Mouse (Mus musculus) heart, embryonic 15.5 days (tissue): ENCODE results near the gene Gm9918. TPM values are rescaled to one million over a fixed set of nuclear protein-coding genes. Genes with fewer than 3 reads are reported as not detected.

Experiments
- ATAC-seq: fragments of 200-750 bp; cut with Nextera tagmentation; replicated peaks from 2 replicates; pipeline ENCODE4 v1.8.0; 2017; ENCODE audit warnings: low read depth, moderate TSS enrichment; ENCODE audit not compliant: insufficient number of reproducible peaks, insufficient read depth, low FRiP score
- H3K27ac ChIP-seq: fragments of 300-500 bp; sonication (generic); 2 replicates; pipeline ENCODE4 v1.5.1; 2015; ENCODE audit warnings: mild to moderate bottlenecking, inconsistent platforms
- H3K27me3 ChIP-seq: fragments of 300-500 bp; sonication (generic); 2 replicates; pipeline ENCODE4 v1.6.1; 2015; ENCODE audit warnings: inconsistent platforms
- H3K36me3 ChIP-seq: fragments of 300-500 bp; sonication (generic); 2 replicates; pipeline ENCODE4 v1.6.1; 2015; ENCODE audit warnings: mild to moderate bottlenecking, inconsistent platforms
- H3K4me1 ChIP-seq: fragments of 300-500 bp; sonication (generic); replicated peaks from 2 replicates; pipeline ENCODE4 v1.6.1; 2015; ENCODE audit warnings: inconsistent platforms
- H3K4me2 ChIP-seq: fragments of 300-500 bp; sonication (generic); 2 replicates; pipeline ENCODE4 v1.6.1; 2015; ENCODE audit warnings: inconsistent platforms, mild to moderate bottlenecking, moderate library complexity
- H3K4me3 ChIP-seq: fragments of 300-500 bp; sonication (generic); 2 replicates; pipeline ENCODE4 v1.5.1; 2015; ENCODE audit warnings: mild to moderate bottlenecking, inconsistent platforms
- H3K9ac ChIP-seq: fragments of 300-500 bp; sonication (generic); 2 replicates; pipeline ENCODE4 v1.6.1; 2015; ENCODE audit warnings: mild to moderate bottlenecking, inconsistent platforms
- H3K9me3 ChIP-seq: fragments of 300-500 bp; sonication (generic); replicated peaks from 2 replicates; pipeline ENCODE4 v1.6.1; 2016; ENCODE audit warnings: inconsistent platforms
- WGBS: fragments of 180-500 bp; shearing (Covaris S2); methylation state at CpG from one replicate; pipeline ENCODE4 v1.1.7; 2015; ENCODE audit warnings: mixed read lengths; 5-methylcytosine and 5-hydroxymethylcytosine counted together
- polyA plus RNA-seq: library from polyadenylated mRNA; unstranded; fragments of >200 nt; fragmentation: Nextera tagmentation; extraction: Ambion mirVana; gene quantifications from 2 replicates; pipeline ENCODE4 v1.2.1, GENCODE M21; 2015

The Gm9918 gene
- polyA plus RNA-seq, 1 experiment from 2014 or later = not detected

DNA sequence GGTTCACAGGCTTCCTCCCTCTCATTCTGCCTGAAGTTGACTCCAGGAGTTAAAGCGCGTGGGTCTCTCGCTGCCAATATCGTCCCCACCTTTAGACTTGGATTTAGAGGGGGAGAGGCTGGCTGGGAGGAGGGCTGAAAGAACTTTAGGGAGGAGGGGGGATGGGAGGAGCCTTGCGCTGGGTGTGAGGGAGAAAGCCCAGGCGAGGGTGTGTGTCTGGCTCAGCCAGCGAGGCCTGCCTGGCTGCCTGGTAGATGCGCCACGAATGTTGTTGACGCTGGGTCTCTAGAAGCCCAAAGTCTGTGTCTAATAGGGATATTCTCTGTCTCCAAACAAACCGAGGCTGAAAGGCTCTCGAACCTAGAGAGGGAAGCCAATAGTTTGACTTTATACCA, 12.3 kb upstream of the Gm9918 start:
- Histone ChIP-seq H3K9me3 (no peaks in the 10 kb centered on the region), H3K9ac (no peak overlapping the region), H3K4me2 (peak overlapping the region; percentile 96), H3K4me3 (peak overlapping the region; percentile 63), H3K36me3 (no peaks in the 10 kb centered on the region), H3K27ac (peak overlapping the region; percentile 71), H3K4me1 (peaks cover 24% of the 10 kb centered on the region), H3K27me3 (peaks cover 76% of the 10 kb centered on the region)
- 0 out of 2 replicates have a peak, but pooled peaks have one; percentile 38 for ATAC-seq
- WGBS = 19% methylated on average over 12 of the region's 12 CpGs

- ATAC-seq = no peak
- Histone ChIP-seq H3K4me1 (peaks cover 24% of the 10 kb centered on the region), H3K4me2 (peak overlapping the region; percentile 96; the same call in 1 of the 2 replicates), H3K27me3 (peaks cover 72% of the 10 kb centered on the region), H3K27ac (peak overlapping the region; percentile 71), H3K36me3 (no peaks in the 10 kb centered on the region), H3K9me3 (no peaks in the 10 kb centered on the region), H3K4me3 (peak overlapping the region; percentile 63; the same call in 1 of the 2 replicates), H3K9ac (no peak overlapping the region)
- 28% methylated on average over 9 of the region's 11 CpGs for WGBS
Measured at GRCm38 (mm10) chr15:102258581-102259253, 11.6 kb upstream of the Gm9918 start.

DNA sequence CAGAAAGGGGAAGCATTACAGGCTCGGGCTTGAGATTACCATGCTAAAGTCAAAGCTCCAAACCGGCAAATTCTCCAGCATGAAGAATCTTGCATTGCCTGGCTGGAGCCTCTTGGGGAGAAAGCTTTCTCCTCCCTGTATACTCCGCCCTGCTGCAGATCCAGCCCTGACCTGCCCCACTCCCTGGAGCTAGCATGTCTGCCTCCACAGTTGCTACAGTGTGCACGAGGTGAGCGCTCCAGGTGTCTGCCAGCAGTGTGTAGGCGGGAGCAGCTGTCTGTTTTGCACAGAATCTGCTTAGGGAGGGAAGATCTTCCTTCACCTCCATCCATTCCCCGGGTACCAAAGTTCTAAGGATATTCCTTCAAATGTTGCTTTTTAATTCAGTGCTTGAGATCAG, 7.8 kb upstream of the Gm9918 start:
- peaks cover 36% of the 10 kb centered on the region for H3K27me3 ChIP-seq
- H3K4me3 ChIP-seq = no peak overlapping the region
- no peaks in the 10 kb centered on the region for H3K36me3 ChIP-seq
- no peaks in the 10 kb centered on the region for H3K9me3 ChIP-seq
- H3K9ac ChIP-seq = no peak overlapping the region
- no peak overlapping the region for H3K4me2 ChIP-seq
- WGBS = 40% methylated on average over 7 of the region's 7 CpGs
- peaks cover 15% of the 10 kb centered on the region for H3K4me1 ChIP-seq
- no peak for ATAC-seq
- no peak overlapping the region for H3K27ac ChIP-seq

- no peaks in the 10 kb centered on the region for H3K9me3 ChIP-seq
- no peak overlapping the region for H3K4me2 ChIP-seq
- H3K27me3 ChIP-seq = peaks cover 31% of the 10 kb centered on the region
- peaks cover 10% of the 10 kb centered on the region for H3K4me1 ChIP-seq
- H3K9ac ChIP-seq = no peak overlapping the region
- H3K27ac ChIP-seq = no peak overlapping the region
- ATAC-seq = no peak
- 77% methylated on average over 2 of the region's 2 CpGs for WGBS
- H3K36me3 ChIP-seq = no peaks in the 10 kb centered on the region
- no peak overlapping the region for H3K4me3 ChIP-seq
Measured at GRCm38 (mm10) chr15:102263037-102263436, 7.3 kb upstream of the Gm9918 start.

GRCm38 (mm10) chr15:102265548-102265947, 4.8 kb upstream of the Gm9918 start:
- peaks cover 2% of the 10 kb centered on the region for H3K4me1 ChIP-seq
- no peaks in the 10 kb centered on the region for H3K9me3 ChIP-seq
- no peak overlapping the region for H3K9ac ChIP-seq
- WGBS = 87% methylated on average over 5 of the region's 5 CpGs
- peaks cover 16% of the 10 kb centered on the region; the same call in 1 of the 2 replicates for H3K27me3 ChIP-seq
- no peak overlapping the region for H3K27ac ChIP-seq
- H3K4me3 ChIP-seq = no peak overlapping the region
- no peak overlapping the region for H3K4me2 ChIP-seq
- ATAC-seq = no peak
- no peaks in the 10 kb centered on the region for H3K36me3 ChIP-seq

- Histone ChIP-seq H3K27ac (no peak overlapping the region), H3K4me2 (0 out of 2 replicates have a peak overlapping the region, but pooled peaks have one; percentile 55), H3K4me1 (peaks cover 8% of the 10 kb centered on the region), H3K27me3 (peaks cover 14% of the 10 kb centered on the region), H3K4me3 (no peak overlapping the region), H3K9ac (no peak overlapping the region), H3K9me3 (no peaks in the 10 kb centered on the region), H3K36me3 (no peaks in the 10 kb centered on the region)
- WGBS = 33% methylated on average over 3 of the region's 3 CpGs
- ATAC-seq = no peak
Measured at GRCm38 (mm10) chr15:102271441-102271840, 1.1 kb downstream of the Gm9918 start.

DNA sequence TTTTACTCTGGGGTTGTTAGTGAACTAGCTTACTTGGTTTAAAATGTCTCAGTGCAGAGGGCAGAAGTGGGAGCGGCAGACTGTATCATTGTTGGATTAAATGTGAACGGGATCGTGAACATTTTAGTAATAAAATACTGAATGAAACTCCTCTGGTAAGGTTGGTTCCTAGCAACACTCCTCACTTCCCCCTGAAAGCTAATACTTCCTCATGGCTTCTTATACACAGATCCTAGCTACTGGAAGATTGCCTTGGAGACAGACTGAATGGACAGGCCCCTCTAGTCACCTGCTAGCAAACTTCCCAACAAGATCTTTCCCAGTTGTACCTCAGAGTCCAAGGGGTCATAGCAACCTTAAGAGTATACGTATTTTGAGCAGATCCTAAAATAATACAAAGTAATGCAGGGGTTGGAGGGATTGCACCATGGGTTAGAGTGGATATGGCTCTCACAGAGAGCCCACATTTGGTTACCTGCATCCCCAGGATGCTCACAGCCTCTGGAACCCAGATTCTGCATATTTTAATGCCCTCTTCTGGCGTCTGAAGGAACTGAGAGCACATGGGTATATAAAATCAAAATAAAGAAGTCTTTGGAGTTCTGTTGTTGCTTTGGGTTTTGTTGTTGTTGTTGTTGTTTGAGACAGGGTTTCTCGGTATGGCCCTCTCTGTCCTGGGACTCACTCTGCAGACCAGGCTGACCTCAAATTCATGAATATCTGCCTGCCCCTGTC, 3.8 kb downstream of the Gm9918 start:
- ATAC-seq = no peak
- peaks cover 14% of the 10 kb centered on the region for H3K27me3 ChIP-seq
- H3K4me2 ChIP-seq = no peak overlapping the region
- H3K9ac ChIP-seq = no peak overlapping the region
- no peak overlapping the region for H3K4me3 ChIP-seq
- H3K9me3 ChIP-seq = no peaks in the 10 kb centered on the region
- no peak overlapping the region for H3K27ac ChIP-seq
- peaks cover 12% of the 10 kb centered on the region for H3K4me1 ChIP-seq
- 68% methylated on average over 6 of the region's 6 CpGs for WGBS
- H3K36me3 ChIP-seq = no peaks in the 10 kb centered on the region

DNA sequence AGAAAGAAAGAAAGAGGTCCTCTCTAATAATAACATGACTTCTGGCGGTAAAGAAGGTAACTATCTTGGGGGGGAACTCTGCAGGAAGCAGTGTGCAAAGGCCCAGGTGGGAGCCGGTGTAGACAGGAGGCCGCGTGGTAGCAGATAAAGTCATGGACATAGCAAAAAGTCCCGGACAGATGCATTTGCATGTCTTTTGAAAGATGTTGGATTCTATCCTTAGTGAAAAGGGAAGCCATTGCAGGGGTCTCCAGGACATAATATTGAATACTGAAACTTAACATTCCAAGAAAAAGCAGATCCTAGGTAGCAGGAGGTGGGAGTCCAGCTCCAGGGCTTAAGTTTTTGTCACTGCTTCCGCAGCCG, 8.3 kb downstream of the Gm9918 start:
- Histone ChIP-seq H3K36me3 (peaks cover 13% of the 10 kb centered on the region), H3K27me3 (no peaks in the 10 kb centered on the region), H3K4me3 (peak overlapping the region; percentile 69), H3K9me3 (no peaks in the 10 kb centered on the region), H3K4me1 (peaks cover 21% of the 10 kb centered on the region), H3K4me2 (peak overlapping the region; percentile 71), H3K9ac (peak overlapping the region; percentile 73), H3K27ac (peak overlapping the region; percentile 83)
- 31% methylated on average over 7 of the region's 7 CpGs for WGBS
- ATAC-seq = no peak

- no peaks in the 10 kb centered on the region for H3K9me3 ChIP-seq
- H3K36me3 ChIP-seq = peaks cover 13% of the 10 kb centered on the region
- WGBS = 1% methylated on average over 59 of the region's 65 CpGs
- H3K9ac ChIP-seq = peak within 1 kb of the TSS; percentile 73
- H3K27ac ChIP-seq = peak within 1 kb of the TSS; percentile 83
- H3K27me3 ChIP-seq = no peaks in the 10 kb centered on the region
- peak; percentile 96 for ATAC-seq
- H3K4me3 ChIP-seq = peak within 1 kb of the TSS; percentile 69
- H3K4me1 ChIP-seq = peaks cover 21% of the 10 kb centered on the region
- H3K4me2 ChIP-seq = peak within 1 kb of the TSS; percentile 71
Measured at GRCm38 (mm10) chr15:102279092-102279782, 8.9 kb downstream of the Gm9918 start, which contains the start of gene Mfsd5. Mfsd5 (plus strand) TSS chr15:102279454.

DNA sequence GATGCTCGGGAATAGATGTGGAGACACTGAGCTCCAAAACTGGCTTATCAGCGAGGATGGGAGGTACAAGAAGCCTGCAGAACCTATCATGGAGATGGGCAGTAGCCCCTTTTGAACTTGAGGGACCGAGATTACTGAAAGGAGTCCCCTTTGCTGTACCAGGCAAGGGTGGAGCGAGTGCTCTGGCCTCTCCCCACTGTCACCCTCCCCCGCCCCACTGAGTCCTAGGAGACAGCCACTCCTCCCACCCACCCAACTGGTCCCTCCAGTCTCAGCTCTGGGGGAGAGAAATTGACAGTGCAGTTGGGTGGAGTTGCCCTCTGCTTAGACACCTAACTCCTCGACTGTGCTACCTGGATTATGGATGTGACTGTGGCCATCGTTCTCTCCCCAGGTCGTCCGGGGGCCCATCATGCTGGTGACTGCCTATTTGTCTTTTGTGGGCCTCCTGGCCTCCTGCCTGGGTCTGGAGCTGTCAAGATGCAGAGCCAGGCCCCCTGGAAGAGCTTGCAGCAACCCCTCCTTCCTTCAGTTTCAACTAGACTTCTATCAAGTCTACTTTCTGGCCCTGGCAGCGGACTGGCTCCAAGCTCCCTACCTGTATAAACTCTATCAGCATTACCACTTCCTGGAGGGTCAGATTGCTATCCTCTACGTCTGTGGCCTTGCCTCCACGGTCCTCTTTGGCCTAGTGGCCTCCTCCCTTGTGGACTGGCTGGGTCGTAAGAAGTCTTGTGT, 9.6 kb downstream of the Gm9918 start:
- Histone ChIP-seq H3K4me2 (peak overlapping the region; percentile 71), H3K27ac (peak overlapping the region; percentile 83), H3K4me1 (peaks cover 21% of the 10 kb centered on the region), H3K9me3 (no peaks in the 10 kb centered on the region), H3K4me3 (peak overlapping the region; percentile 69), H3K9ac (peak overlapping the region; percentile 73), H3K36me3 (peaks cover 13% of the 10 kb centered on the region), H3K27me3 (no peaks in the 10 kb centered on the region)
- WGBS = 23% methylated on average over 13 of the region's 13 CpGs
- no peak for ATAC-seq

DNA sequence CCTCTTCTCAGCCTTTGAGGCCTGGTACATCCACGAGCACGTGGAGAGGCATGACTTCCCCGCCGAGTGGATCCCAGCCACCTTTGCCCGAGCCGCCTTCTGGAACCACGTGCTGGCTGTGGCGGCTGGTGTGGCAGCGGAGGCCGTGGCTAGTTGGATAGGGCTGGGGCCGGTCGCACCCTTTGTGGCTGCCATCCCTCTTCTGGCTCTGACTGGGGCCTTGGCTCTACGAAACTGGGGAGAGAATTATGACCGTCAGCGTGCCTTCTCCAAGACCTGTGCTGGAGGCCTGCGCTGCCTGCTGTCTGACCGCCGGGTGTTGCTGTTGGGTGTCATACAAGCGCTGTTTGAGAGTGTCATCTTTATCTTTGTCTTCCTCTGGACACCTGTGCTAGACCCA, 10.3 kb downstream of the Gm9918 start:
- Histone ChIP-seq H3K9ac (no peak overlapping the region), H3K9me3 (no peaks in the 10 kb centered on the region), H3K4me2 (peak overlapping the region; percentile 71), H3K4me1 (peaks cover 21% of the 10 kb centered on the region), H3K36me3 (peaks cover 13% of the 10 kb centered on the region), H3K4me3 (peak overlapping the region; percentile 69; the same call in 1 of the 2 replicates), H3K27ac (no peak overlapping the region), H3K27me3 (no peaks in the 10 kb centered on the region)
- WGBS = 94% methylated on average over 19 of the region's 19 CpGs
- ATAC-seq = no peak
